Mouse (Mus musculus) lung, adult 2 months (tissue): ENCODE measurements at regions not wholly inside any gene's neighbourhood (a gene's known extent, or its start where the extent isn't known, plus 50 kb on each side); places are given as distances from the start of the nearest gene placed in this dataset.

ENCODE experiments used
- CTCF ChIP-seq: fragments of 200-500 bp; IDR thresholded peaks from 2 replicates; pipeline ENCODE4 v1.5.1; 2011; ENCODE audit warnings: mild to moderate bottlenecking, low read length, control low read depth; ENCODE audit not compliant: insufficient read depth
- POLR2A ChIP-seq: fragments of 200-500 bp; IDR thresholded peaks from 2 replicates; pipeline ENCODE4 v1.6.1; 2011; ENCODE audit warnings: low read depth, mild to moderate bottlenecking, control low read depth, low read length, borderline replicate concordance; ENCODE audit errors: extremely low read depth

DNA sequence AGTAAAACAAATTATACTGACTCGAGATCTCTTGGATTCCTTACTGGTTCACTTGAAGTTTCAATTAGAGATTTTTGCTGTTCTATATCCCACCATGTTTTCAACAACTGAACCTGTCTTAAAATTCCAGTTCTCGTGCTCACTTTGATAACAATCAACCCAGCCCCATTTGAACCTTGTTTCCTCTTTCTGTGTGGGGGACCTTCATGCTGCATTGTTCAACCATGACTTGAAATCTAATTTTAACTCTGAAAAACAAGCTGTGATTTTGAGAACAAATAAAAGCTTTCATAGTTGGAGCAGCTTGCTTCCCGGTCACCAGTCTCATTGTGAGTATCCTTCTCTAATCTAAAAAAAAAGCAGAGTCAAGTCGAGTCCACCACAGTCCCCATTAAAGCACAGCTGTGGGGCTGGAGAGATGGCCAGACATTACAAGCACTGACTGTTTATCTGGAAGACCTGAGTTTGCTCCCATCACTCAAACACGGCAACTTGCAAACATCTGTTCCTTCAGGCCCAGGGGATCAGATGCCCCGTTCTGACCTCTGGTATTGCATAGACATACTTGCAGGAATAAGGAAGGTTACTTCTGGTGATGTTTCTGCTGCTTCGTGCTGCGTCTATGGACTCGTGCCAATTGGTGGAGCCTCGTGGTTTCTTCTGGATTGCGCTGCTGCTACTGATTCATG is 251.7 kb downstream of the Diras2 start:
- TF ChIP-seq CTCF = no peak
- no peak for TF ChIP-seq POLR2A
